Mouse (Mus musculus) left cerebral cortex, postnatal 14 days (tissue): ENCODE results near the gene Gm45713. TPM values are rescaled to one million over a fixed set of nuclear protein-coding genes. Genes with fewer than 3 reads are reported as not detected.
"Not testable (repeated sequence)": the region's sequence is repeated elsewhere in the genome, so short reads cannot be mapped to it uniquely, and the experiment has no call there.

Source experiments
- DNase-seq, 2 experiments: peaks; one replicate each; pipeline ENCODE4 v3.0.0; 2021 to 2022; ENCODE audit warnings: low spot score in 2 of 2, mixed read lengths in 1 of 2
- intact Hi-C: fragments of 180-260 bp; cut with DNase I; formaldehyde crosslinking; loops from one replicate; pipeline ENCODE4 v1.15.1; 2025
- long read RNA-seq, 2 experiments: library from polyadenylated mRNA; stranded (forward); transcript quantifications; one replicate each; pipeline ENCODE4 v2.0.0; 2021
- total RNA-seq, 2 experiments: library from RNA; stranded (reverse); gene quantifications; 2 replicates each; pipeline ENCODE4 v1.2.3; 2021

Gene Gm45713
- total RNA-seq, result not detected
- long read RNA-seq, experiment 1, partial matches to known transcripts, result 8 of 9 reads
- long read RNA-seq, experiment 1, other reads (novel, unspliced or antisense), result 1 of 9 reads
- long read RNA-seq, experiment 2, partial matches to known transcripts, result 10 of 10 reads
- long read RNA-seq, experiment 2, other reads (novel, unspliced or antisense), result 0 of 10 reads

GRCm38 (mm10) chr7:45135993-45136567, at the start of gene Gm45713, which contains the start of gene Flt3l:
Gene Gm45713 (minus strand): TSS chr7:45136231.
Gene Flt3l (minus strand): TSS chr7:45136432.
- intact Hi-C loops, result loop anchor here (2.0 kb wide), 1 partner anchor 57 kb away; no protein-coding TSS in a partner anchor
- DNase-seq, result peak; percentile 87 to 89

- DNase-seq, result no peak
- intact Hi-C loops, result no loop called here
These were observed 47.6 kb upstream of the Gm45713 start for GRCm38 (mm10) chr7:45183672-45184071.

- no peak for DNase-seq
- intact Hi-C loops, result no loop called here
These were observed 46.6 kb upstream of the Gm45713 start for GRCm38 (mm10) chr7:45182606-45183005.

GRCm38 (mm10) chr7:45182199-45182601, 46.2 kb upstream of the Gm45713 start:
- intact Hi-C loops, result no loop called here
- peak; percentile 87 to 91 for DNase-seq

GRCm38 (mm10) chr7:45181540-45181939, 45.5 kb upstream of the Gm45713 start:
- no peak for DNase-seq
- intact Hi-C loops, result no loop called here

GRCm38 (mm10) chr7:45180896-45181477, 45.0 kb upstream of the Gm45713 start, which contains the start of gene Pth2:
Gene Pth2 (plus strand): TSS chr7:45180995.
- intact Hi-C loops, result no loop called here
- no peak for DNase-seq

GRCm38 (mm10) chr7:45179469-45179868, 43.4 kb upstream of the Gm45713 start, which contains the start of gene Gfy:
Gene Gfy (minus strand): TSS chr7:45179569.
- intact Hi-C loops, result loop anchor here (5.0 kb wide), 1 partner anchor 118 kb away; no protein-coding TSS in a partner anchor
- no peak for DNase-seq

GRCm38 (mm10) chr7:45178550-45178949, 42.5 kb upstream of the Gm45713 start:
- DNase-seq, result no peak
- intact Hi-C loops, result loop anchor here (5.0 kb wide), 1 partner anchor 119 kb away; no protein-coding TSS in a partner anchor

GRCm38 (mm10) chr7:45176356-45176755, 40.3 kb upstream of the Gm45713 start:
- DNase-seq, result no peak
- intact Hi-C loops, result loop anchor here (5.0 kb wide), 1 partner anchor 121 kb away; no protein-coding TSS in a partner anchor

GRCm38 (mm10) chr7:45175929-45176328, 39.9 kb upstream of the Gm45713 start:
- DNase-seq, result no peak
- intact Hi-C loops, result loop anchor here (5.0 kb wide), 1 partner anchor 121 kb away; no protein-coding TSS in a partner anchor

- intact Hi-C loops, result loop anchor here (5.0 kb wide), 1 partner anchor 122 kb away; no protein-coding TSS in a partner anchor
- no peak for DNase-seq
These were observed 39.4 kb upstream of the Gm45713 start for GRCm38 (mm10) chr7:45175398-45175797.

- no peak for DNase-seq
- intact Hi-C loops, result loop anchor here (5.0 kb wide), 1 partner anchor 123 kb away; no protein-coding TSS in a partner anchor
These were observed 38.7 kb upstream of the Gm45713 start for GRCm38 (mm10) chr7:45174567-45175280.

GRCm38 (mm10) chr7:45173772-45174171, 37.7 kb upstream of the Gm45713 start:
- intact Hi-C loops, DNase-seq: not testable (repeated sequence)

- DNase-seq, result no peak
- intact Hi-C loops, result no loop called here
These were observed 36.9 kb upstream of the Gm45713 start for GRCm38 (mm10) chr7:45172974-45173373.

GRCm38 (mm10) chr7:45169495-45169894, 33.5 kb upstream of the Gm45713 start:
- DNase-seq, result peak in 1 of 2 experiments; percentile 89
- intact Hi-C loops, result loop anchor here (5.0 kb wide), 1 partner anchor 63 kb away; no protein-coding TSS in a partner anchor

GRCm38 (mm10) chr7:45168656-45169055, 32.6 kb upstream of the Gm45713 start:
- no peak for DNase-seq
- intact Hi-C loops, result loop anchor here (5.0 kb wide), 1 partner anchor 64 kb away; no protein-coding TSS in a partner anchor

GRCm38 (mm10) chr7:45167761-45168445, 31.9 kb upstream of the Gm45713 start:
- intact Hi-C loops, result loop anchor here (5.0 kb wide), 1 partner anchor 64 kb away; no protein-coding TSS in a partner anchor
- no peak for DNase-seq

- DNase-seq, result peak; percentile 64 to 65
- intact Hi-C loops, result loop anchor here (5.0 kb wide), 1 partner anchor 65 kb away; no protein-coding TSS in a partner anchor
These were observed 30.9 kb upstream of the Gm45713 start for GRCm38 (mm10) chr7:45166950-45167401.

GRCm38 (mm10) chr7:45165701-45166100, 29.7 kb upstream of the Gm45713 start:
- intact Hi-C loops, result loop anchor here (5.0 kb wide), 1 partner anchor 67 kb away; no protein-coding TSS in a partner anchor
- DNase-seq, result no peak
